Mouse (Mus musculus): ENCODE measurements around the gene Clca4a. TPM values are rescaled to one million over a fixed set of nuclear protein-coding genes. Genes with fewer than 3 reads are reported as not detected.

Clca4a gene
- polyA plus RNA-seq, 1 experiment from 2014 or later = not detected

DNA sequence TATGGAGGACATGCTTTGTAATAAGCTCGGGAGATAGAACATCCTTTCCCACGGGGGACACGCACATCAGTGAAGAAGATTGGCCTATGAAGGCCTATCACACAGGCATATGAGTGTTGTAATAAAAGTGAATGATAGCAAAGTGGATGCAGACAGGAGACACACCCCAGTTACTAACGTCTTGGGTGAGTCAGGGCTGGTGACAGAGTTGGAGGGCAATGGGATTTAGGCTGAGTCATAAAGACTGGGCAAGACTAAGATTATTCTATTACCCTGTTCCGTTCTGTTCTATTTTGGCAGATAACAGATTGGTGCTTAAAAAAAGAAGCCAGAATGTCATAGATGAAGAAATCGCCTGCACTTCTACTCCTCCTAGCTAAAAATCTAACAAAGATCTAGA, 5.7 kb upstream of the Clca4a start:
- H3K4me2 ChIP-seq (ENCODE audit: low read depth, low read length) = no peak overlapping the region
- no peak overlapping the region for H3K9ac ChIP-seq (replicated peaks)
- no peaks in the 10 kb centered on the region for H3K9me3 ChIP-seq (ENCODE audit: low read length)
- WGBS (ENCODE audit: insufficient replicate concordance) = 74% methylated on average over 6 of the region's 6 CpGs
- TF ChIP-seq EP300 (IDR thresholded peaks at IDR 0.05; ENCODE audit: low read depth) (no peak), CTCF (IDR thresholded peaks at IDR 0.05; ENCODE audit: low read depth) (no peak)
- H3K4me1 ChIP-seq (ENCODE audit: insufficient read depth) = no peaks in the 10 kb centered on the region
- H3K4me3 ChIP-seq (ENCODE audit: low read depth, low read length) = no peak overlapping the region
- H3K27me3 ChIP-seq (ENCODE audit: insufficient read depth, low read length) = no peaks in the 10 kb centered on the region
- no peaks in the 10 kb centered on the region for H3K36me3 ChIP-seq (replicated peaks; ENCODE audit: insufficient read depth, low read length)
- no peak overlapping the region for H3K27ac ChIP-seq (ENCODE audit: low read depth)
- ATAC-seq (no peak), DNase-seq (no peak)

DNA sequence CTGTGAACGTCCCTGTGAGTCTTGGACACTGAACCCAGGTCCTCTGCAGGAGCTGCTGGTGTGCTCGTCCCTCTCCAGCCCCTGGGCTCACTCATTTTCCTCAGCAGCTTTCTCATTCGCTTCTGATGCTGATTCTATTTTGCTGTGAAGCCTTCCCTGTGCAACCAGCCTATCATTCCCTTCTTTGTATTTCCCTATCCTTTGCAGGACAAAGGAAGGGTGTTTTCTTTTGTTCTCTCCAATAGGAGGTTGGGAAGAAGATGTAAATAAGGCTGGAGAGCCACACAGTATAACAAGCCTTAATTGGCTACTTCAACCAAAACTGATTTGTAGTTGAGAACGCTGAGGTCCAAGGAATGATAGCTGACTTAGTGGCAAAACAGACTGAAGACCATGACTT, 2.8 kb upstream of the Clca4a start:
- WGBS (ENCODE audit: insufficient replicate concordance) = 50% methylated on average over 4 of the region's 4 CpGs
- H3K4me2 ChIP-seq (ENCODE audit: low read depth, low read length) = no peak overlapping the region
- no peak for DNase-seq
- H3K9ac ChIP-seq (replicated peaks) = no peak overlapping the region
- no peaks in the 10 kb centered on the region for H3K36me3 ChIP-seq (replicated peaks; ENCODE audit: insufficient read depth, low read length)
- ATAC-seq = no peak
- H3K27ac ChIP-seq (ENCODE audit: low read depth) = no peak overlapping the region
- H3K27me3 ChIP-seq (ENCODE audit: insufficient read depth, low read length) = no peaks in the 10 kb centered on the region
- H3K4me3 ChIP-seq (ENCODE audit: low read depth, low read length) = no peak overlapping the region
- no peaks in the 10 kb centered on the region for H3K9me3 ChIP-seq (ENCODE audit: low read length)
- TF ChIP-seq CTCF (IDR thresholded peaks at IDR 0.05; ENCODE audit: low read depth) (no peak), EP300 (IDR thresholded peaks at IDR 0.05; ENCODE audit: low read depth) (no peak)
- no peaks in the 10 kb centered on the region for H3K4me1 ChIP-seq (ENCODE audit: insufficient read depth)

DNA sequence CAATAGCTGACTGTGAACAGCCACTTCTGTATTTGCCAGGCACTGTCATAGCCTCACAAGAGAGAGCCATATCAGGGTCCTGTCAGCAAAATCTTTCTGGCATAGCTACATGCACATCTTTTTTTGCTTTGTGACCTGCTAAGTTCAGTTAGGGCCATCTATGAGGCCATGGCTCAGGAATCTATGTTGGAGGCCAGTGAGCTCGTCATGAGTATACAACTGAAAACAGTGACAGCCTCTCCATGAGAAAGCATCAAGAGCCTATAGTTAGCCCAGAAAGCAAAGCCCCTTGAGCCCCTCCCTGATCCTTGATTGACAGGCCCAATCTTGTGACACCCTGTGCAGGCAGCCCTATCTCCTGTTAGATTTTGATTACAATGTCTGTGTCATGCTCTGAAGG, 1.2 kb upstream of the Clca4a start:
- H3K9me3 ChIP-seq (ENCODE audit: low read length) = no peaks in the 10 kb centered on the region
- DNase-seq = no peak
- no peaks in the 10 kb centered on the region for H3K27me3 ChIP-seq (ENCODE audit: insufficient read depth, low read length)
- TF ChIP-seq EP300 (IDR thresholded peaks at IDR 0.05; ENCODE audit: low read depth) (no peak), CTCF (IDR thresholded peaks at IDR 0.05; ENCODE audit: low read depth) (no peak)
- H3K4me1 ChIP-seq (ENCODE audit: insufficient read depth) = no peaks in the 10 kb centered on the region
- ATAC-seq = no peak
- no peak overlapping the region for H3K27ac ChIP-seq (ENCODE audit: low read depth)
- no peak overlapping the region for H3K9ac ChIP-seq (replicated peaks)
- no peak overlapping the region for H3K4me3 ChIP-seq (ENCODE audit: low read depth, low read length)
- H3K4me2 ChIP-seq (ENCODE audit: low read depth, low read length) = no peak overlapping the region
- WGBS (ENCODE audit: insufficient replicate concordance) = 50% methylated on average over 1 of the region's 1 CpGs
- no peaks in the 10 kb centered on the region for H3K36me3 ChIP-seq (replicated peaks; ENCODE audit: insufficient read depth, low read length)

DNA sequence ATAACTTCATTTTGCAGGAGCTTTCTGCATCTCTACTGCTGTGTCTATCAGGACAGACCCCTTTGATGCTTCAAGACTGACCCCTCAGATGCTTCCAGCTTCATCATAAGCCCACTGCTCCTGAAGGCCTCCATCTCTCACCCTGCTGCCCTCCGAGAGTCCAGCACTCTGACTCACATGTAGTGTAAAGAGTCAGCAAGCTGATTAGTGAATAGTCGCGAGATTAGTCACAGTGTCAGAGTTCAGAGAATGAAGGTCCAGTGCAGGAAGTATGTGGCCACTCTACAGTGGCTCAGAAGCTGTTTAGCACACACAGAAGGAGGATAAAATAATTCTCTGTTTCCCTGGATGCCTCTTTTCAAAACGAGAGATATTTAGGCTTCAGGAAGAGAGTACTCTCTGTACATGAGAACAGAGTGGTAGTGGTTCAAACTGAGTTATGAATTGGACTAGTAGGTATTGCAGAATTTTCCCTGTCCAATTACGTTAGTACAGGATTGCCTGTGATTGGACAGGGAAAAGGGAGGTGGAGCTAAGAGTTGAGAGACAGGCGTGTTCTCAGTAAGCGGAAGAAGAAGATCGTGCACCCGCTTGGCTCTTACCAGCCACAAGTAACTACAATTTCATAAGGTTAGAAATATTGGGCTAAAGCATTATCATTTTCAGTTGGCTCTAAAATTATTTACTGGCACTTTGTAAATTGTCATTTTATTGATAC, 3.1 kb downstream of the Clca4a start:
- no peak for TF ChIP-seq EP300 (IDR thresholded peaks at IDR 0.05; ENCODE audit: low read depth)
- TF ChIP-seq CTCF (IDR thresholded peaks at IDR 0.05; ENCODE audit: low read depth) = no peak
- ATAC-seq = no peak
- no peak for DNase-seq
- Histone ChIP-seq H3K4me2 (ENCODE audit: low read depth, low read length) (no peak overlapping the region), H3K4me1 (ENCODE audit: insufficient read depth) (no peaks in the 10 kb centered on the region), H3K4me3 (ENCODE audit: low read depth, low read length) (no peak overlapping the region), H3K36me3 (replicated peaks; ENCODE audit: insufficient read depth, low read length) (no peaks in the 10 kb centered on the region), H3K27ac (ENCODE audit: low read depth) (no peak overlapping the region), H3K27me3 (ENCODE audit: insufficient read depth, low read length) (no peaks in the 10 kb centered on the region), H3K9ac (replicated peaks) (no peak overlapping the region), H3K9me3 (ENCODE audit: low read length) (no peaks in the 10 kb centered on the region)
- 68% methylated on average over 9 of the region's 9 CpGs for WGBS (ENCODE audit: insufficient replicate concordance)

DNA sequence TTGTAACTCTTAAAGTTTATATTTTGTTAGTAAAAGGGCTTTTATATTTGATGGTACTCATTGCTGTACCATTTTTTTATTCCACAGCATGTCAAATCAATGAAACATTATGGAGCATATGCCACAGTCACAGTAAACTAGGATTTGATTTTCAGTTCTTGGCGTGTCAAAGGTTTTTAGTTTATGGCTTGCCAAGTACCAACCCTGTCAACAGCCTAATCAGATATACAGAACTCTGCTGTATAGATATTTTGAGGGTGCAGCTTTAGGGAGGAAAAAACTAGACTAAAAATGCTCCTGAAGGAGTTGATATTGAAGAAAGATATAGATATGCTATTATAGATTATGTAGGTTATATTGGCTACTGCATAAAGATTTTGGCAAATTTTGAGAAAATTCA, 5.1 kb downstream of the Clca4a start:
- TF ChIP-seq EP300 (IDR thresholded peaks at IDR 0.05; ENCODE audit: low read depth) (no peak), CTCF (IDR thresholded peaks at IDR 0.05; ENCODE audit: low read depth) (no peak)
- H3K9ac ChIP-seq (replicated peaks) = no peak overlapping the region
- H3K9me3 ChIP-seq (ENCODE audit: low read length) = no peaks in the 10 kb centered on the region
- 82% methylated on average over 1 of the region's 1 CpGs for WGBS (ENCODE audit: insufficient replicate concordance)
- H3K27ac ChIP-seq (ENCODE audit: low read depth) = no peak overlapping the region
- no peak overlapping the region for H3K4me3 ChIP-seq (ENCODE audit: low read depth, low read length)
- no peaks in the 10 kb centered on the region for H3K4me1 ChIP-seq (ENCODE audit: insufficient read depth)
- no peaks in the 10 kb centered on the region for H3K27me3 ChIP-seq (ENCODE audit: insufficient read depth, low read length)
- H3K36me3 ChIP-seq (replicated peaks; ENCODE audit: insufficient read depth, low read length) = no peaks in the 10 kb centered on the region
- DNase-seq (no peak), ATAC-seq (no peak)
- no peak overlapping the region for H3K4me2 ChIP-seq (ENCODE audit: low read depth, low read length)

DNA sequence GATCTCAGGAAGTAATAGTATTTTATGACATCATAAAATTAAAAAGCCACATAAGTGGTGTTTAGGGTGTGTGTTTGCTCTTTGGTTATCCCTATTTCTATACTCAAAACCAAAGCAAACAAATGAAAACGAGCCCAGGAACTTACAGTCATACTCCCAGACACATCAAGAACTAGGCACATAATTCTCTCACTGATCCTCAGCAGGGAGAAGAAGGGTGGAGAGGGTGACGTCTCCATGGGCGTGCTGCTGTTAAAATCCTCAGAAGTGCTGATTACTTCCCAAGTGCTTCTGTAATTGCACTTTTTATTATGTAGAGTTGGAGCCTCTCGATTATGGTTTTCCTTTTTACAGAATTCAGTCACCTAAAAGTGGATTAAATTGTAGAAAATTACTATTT, 8.8 kb downstream of the Clca4a start:
- H3K27ac ChIP-seq (ENCODE audit: low read depth) = no peak overlapping the region
- no peak overlapping the region for H3K9ac ChIP-seq (replicated peaks)
- no peak for DNase-seq
- H3K9me3 ChIP-seq (ENCODE audit: low read length) = no peaks in the 10 kb centered on the region
- H3K36me3 ChIP-seq (replicated peaks; ENCODE audit: insufficient read depth, low read length) = no peaks in the 10 kb centered on the region
- ATAC-seq = no peak
- H3K4me3 ChIP-seq (ENCODE audit: low read depth, low read length) = no peak overlapping the region
- TF ChIP-seq EP300 (IDR thresholded peaks at IDR 0.05; ENCODE audit: low read depth) (no peak), CTCF (IDR thresholded peaks at IDR 0.05; ENCODE audit: low read depth) (no peak)
- H3K4me2 ChIP-seq (ENCODE audit: low read depth, low read length) = no peak overlapping the region
- WGBS (ENCODE audit: insufficient replicate concordance) = 57% methylated on average over 4 of the region's 4 CpGs
- no peaks in the 10 kb centered on the region for H3K4me1 ChIP-seq (ENCODE audit: insufficient read depth)
- no peaks in the 10 kb centered on the region for H3K27me3 ChIP-seq (ENCODE audit: insufficient read depth, low read length)

Data from liver, postnatal 0 days (tissue).